19 mouse cellular contexts compared by ENCODE assay signal in genomic region chrX:52138033-52138432, GRCm38 (mm10).
"Had no signal": no experiment of that assay in that cellular context is flagged by ENCODE, and none has a peak within 500 bp of the region (broad histone marks: within the 10 kb centered on the region; RNA-seq: fewer than 3 reads in every experiment).

No protein-coding gene starts in this region.

- H3K4me3 ChIP-seq: midbrain, embryonic 10.5 days; midbrain, embryonic 12.5 days; myocyte; neural tube, embryonic 13.5 days; neural tube, embryonic 15.5 days had no signal

- H3K27me3 ChIP-seq: midbrain, embryonic 12.5 days; neural tube, embryonic 15.5 days had no signal

- DNase-seq: lung, adult 18-20 months; lung, embryonic 14.5 days; lung, postnatal 10 days; lung, postnatal 4 days; midbrain, embryonic 14.5 days; retina, postnatal 1 day; right cerebral cortex, adult 18-20 months; right cerebral cortex, postnatal 25 days; right cerebral cortex, postnatal 4 days; spleen, adult 18-20 months; thymus, adult 18-20 months; thymus, postnatal 14 days; thymus, postnatal 36 days had no signal

- H3K9ac ChIP-seq: lung, embryonic 14.5 days; midbrain, embryonic 12.5 days; neural tube, embryonic 13.5 days; neural tube, embryonic 15.5 days had no signal

- H3K36me3 ChIP-seq: midbrain, embryonic 10.5 days; midbrain, embryonic 12.5 days; neural tube, embryonic 13.5 days; neural tube, embryonic 15.5 days had no signal

- H3K4me1 ChIP-seq: midbrain, embryonic 12.5 days; neural tube, embryonic 15.5 days had no signal

- ATAC-seq: midbrain, embryonic 16.5 days had no signal

- H3K9me3 ChIP-seq: midbrain, embryonic 10.5 days; midbrain, embryonic 12.5 days; neural tube, embryonic 13.5 days; neural tube, embryonic 15.5 days had no signal

- H3K27ac ChIP-seq: midbrain, embryonic 10.5 days; midbrain, embryonic 12.5 days; neural tube, embryonic 13.5 days; neural tube, embryonic 15.5 days had no signal

- H3K4me2 ChIP-seq: lung, embryonic 14.5 days; midbrain, embryonic 12.5 days; neural tube, embryonic 13.5 days; neural tube, embryonic 15.5 days had no signal
